Mouse (Mus musculus): ENCODE results near the gene Nktr.

GRCm38 (mm10) chr9:121719347-121720331, 670 bp downstream of the Nktr start:
- TF ChIP-seq POLR2A (IDR thresholded peaks at IDR 0.05; ENCODE audit: extremely low read depth, insufficient read depth, low read length) (no peak), CTCF (IDR thresholded peaks at IDR 0.05; ENCODE audit: low read depth, low read length) (no peak)

All from liver, adult 2 months (tissue).